Mouse (Mus musculus) natural killer cell, adult 2 months (primary cell): ENCODE data around the gene Mlf2.

Experiments
- DNase-seq, 2 experiments: peaks; one replicate each; pipeline ENCODE4 v3.0.0; 2022; ENCODE audit warnings: low spot score in 2 of 2

Mlf2 gene

DNA sequence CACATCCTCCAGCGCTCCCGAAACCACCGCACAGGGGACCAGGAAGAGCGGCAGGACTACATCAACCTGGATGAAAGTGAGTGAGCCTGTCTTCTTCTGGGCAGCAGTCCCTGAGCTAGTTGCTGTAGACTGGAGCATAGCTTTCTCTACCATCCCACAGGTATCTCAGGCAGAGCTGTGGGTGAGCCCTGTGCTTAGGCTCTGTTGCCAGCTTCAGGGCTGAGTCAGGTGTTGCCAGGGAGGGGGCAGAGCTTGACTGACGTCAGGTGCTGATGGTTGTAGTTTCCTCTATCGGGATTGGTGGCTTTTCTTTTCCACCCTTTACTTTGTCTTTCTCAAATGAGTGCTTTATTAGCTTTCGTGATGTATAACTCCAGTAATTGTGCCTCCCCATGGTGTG is 3.5 kb downstream of the Mlf2 start:
- no peak for DNase-seq

GRCm38 (mm10) chr6:124936681-124937080 is 5.5 kb downstream of the Mlf2 start:
- DNase-seq: no peak

DNA sequence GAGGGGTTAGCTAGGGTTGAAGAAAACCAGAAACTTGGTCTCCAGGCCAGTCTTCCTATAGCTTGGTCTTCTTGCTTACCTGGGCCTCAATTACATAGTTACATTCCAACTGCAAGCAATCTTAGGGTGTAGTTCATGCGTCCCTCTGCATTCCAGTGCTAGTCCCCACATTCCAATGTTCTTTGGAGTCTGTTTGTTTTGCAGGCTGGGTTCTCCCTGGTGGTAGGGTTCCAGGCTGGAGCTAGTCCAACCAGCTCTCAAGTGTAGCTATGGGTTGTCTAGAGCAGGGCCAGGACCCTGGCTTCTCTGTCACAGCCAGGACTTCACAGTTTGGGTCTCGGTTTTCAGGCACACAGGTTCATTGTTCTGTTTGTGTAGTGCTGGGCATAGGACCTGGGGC is 6.3 kb downstream of the Mlf2 start:
- no peak for DNase-seq

GRCm38 (mm10) chr6:124938554-124938953 is 7.4 kb downstream of the Mlf2 start:
- DNase-seq: no peak

GRCm38 (mm10) chr6:124941679-124942078 is 10.5 kb downstream of the Mlf2 start:
- DNase-seq: no peak

GRCm38 (mm10) chr6:124943526-124943925 is 12.3 kb downstream of the Mlf2 start:
- no peak for DNase-seq

GRCm38 (mm10) chr6:124953991-124954715 is 23.0 kb downstream of the Mlf2 start:
- DNase-seq: no peak

DNA sequence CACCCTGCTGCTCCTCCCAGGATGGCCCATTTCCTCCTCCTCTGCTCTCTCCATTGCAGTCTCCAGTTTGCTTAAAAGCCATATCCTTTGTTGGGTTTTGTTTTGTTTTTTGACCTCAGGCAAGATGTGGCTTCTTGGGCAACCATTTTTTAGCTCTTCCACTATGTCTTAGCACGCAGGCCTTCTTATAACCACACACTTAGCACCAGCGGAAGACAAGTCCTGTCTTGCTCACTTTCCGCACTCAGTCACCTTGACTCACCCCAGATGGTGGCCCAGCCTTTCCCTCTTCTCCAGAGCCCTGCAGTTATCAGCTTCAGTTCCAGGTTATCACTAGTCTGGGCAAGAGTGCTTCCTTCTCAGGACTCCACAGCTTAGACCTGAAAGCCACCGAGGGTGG is 24.0 kb downstream of the Mlf2 start:
- no peak for DNase-seq

- DNase-seq: no peak
These were observed 26.9 kb downstream of the Mlf2 start for GRCm38 (mm10) chr6:124958127-124958526.

DNA sequence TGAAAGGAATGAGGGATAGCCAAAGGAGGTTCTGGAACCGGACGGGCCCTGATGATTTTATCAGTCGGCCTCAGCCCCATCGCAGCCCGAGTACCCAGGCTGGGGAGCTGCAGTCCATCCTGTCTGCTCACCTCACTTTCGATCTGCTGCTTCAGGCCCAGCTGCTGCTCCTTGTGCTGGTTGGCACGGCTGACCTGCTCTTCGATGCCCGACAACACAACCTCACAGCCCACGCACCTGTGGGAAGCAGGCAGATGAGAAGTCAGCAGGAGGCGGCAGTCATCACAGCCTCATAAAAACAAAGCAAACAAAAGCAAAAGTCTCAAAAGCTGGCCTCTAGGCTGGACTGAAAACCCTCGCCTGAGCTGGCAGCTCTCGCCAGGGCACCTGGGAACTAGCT is 28.8 kb downstream of the Mlf2 start:
- no peak for DNase-seq

- no peak for DNase-seq
These were observed 29.8 kb downstream of the Mlf2 start for GRCm38 (mm10) chr6:124961021-124961420.

- no peak for DNase-seq
These were observed 33.5 kb downstream of the Mlf2 start for GRCm38 (mm10) chr6:124964638-124965037.

DNA sequence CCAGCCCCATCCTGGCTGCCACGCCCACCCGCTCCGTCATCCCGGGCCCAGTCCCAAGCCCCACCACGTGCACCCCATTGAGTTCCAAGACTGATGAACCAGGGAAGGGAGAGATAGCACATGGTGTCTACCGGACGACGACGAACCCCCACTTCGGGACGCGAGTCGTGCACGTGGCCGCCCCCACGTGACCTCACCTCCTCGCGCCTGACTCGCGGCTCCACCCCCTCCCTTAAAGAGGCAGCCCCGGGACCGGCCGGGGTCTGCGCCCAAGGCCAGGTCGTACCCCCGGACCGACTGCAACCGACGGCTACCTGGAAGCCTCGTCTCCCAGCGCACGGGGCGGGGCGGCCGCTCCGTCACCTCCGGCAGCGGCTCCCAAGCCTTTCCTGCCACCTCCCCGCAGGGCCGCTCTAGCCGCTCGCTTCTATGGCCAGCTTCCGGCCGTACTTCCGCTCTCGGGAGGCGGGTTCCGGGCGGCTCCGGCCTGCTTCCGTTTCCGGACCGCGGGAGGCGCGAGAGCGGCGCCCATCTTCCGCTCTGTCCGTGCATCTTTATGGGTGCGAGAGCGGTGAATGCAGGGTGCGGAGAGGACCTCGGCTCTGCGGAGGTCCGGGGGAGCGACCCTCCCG is 34.0 kb downstream of the Mlf2 start, which contains the start of gene Cops7a:
Gene Cops7a, minus strand, starts transcription at position 451 of the 632 bp plus-strand sequence.
- DNase-seq: peak; percentile 95 to 96

- DNase-seq: no peak
These were observed 34.6 kb downstream of the Mlf2 start for GRCm38 (mm10) chr6:124965747-124966146.

GRCm38 (mm10) chr6:124966466-124967118 is 35.4 kb downstream of the Mlf2 start:
- peak in 1 of 2 experiments; percentile 29 for DNase-seq

DNA sequence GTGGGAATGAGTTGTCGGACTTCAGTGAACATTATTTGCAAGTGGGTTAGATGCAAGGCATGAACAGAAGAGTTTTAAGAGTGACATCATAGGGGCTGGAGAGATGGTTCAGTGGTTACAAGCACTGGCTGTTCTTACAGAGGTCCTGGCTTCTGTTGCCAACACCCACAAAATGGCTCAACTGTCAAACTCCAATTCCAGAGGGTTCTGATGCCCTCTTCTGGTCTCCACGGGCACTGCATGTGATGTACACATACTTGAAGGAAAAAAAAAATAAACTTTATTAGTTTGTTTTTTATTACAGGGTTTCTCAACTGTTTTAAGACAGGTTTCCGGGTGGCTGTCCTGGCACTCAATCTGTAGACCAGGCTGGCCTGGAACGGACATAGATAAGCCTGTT is 36.6 kb downstream of the Mlf2 start:
- DNase-seq: peak; percentile 41 to 57
